Mouse (Mus musculus) MEL-GATA-1-ER (cell line): ENCODE results near the gene Paqr7.

ENCODE experiments used
- DNase-seq: peaks from one replicate; pipeline ENCODE4 v3.0.0-alpha.2; 2012; ENCODE audit warnings: low read depth; ENCODE audit errors: extremely low read depth

Gene Paqr7

DNA sequence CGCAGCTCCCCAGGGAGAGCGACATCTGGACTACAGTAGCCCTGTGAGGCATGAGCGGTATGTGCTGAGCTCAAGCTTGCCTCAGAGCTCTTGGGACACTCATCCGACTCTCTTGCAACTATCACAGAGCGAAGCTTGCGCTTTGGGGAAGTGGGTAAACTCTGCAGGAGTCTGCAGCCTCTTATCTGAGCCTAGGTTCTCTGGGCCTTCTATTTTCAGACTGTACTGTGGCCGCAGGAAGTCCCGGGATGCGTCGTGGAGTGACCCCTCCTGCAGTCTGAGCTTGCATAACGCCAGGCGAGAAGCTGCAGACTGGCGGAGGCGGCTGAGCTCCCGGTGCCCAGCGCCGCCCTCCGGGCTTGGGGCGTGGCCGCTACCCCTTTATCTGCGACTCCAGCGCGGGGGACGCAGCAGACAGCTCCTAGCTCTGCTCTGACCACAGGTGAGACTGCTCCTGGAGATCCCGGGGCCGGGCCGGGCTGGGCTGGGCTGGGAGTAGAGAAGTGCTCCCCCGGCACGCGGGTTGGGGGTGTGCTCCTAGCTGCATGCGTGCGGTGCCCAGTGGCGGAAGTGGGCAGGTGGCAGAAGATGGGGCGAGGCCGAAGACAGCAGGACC lies at the start of gene Paqr7:
Gene Paqr7, plus strand, starts transcription at position 103 of the 616 bp plus-strand sequence.
- DNase-seq: peak; percentile 78

GRCm38 (mm10) chr4:134447966-134448365 lies 48.5 kb upstream of the Paqr7 start:
- no peak for DNase-seq

GRCm38 (mm10) chr4:134449595-134450391 lies 46.7 kb upstream of the Paqr7 start:
- no peak for DNase-seq

DNA sequence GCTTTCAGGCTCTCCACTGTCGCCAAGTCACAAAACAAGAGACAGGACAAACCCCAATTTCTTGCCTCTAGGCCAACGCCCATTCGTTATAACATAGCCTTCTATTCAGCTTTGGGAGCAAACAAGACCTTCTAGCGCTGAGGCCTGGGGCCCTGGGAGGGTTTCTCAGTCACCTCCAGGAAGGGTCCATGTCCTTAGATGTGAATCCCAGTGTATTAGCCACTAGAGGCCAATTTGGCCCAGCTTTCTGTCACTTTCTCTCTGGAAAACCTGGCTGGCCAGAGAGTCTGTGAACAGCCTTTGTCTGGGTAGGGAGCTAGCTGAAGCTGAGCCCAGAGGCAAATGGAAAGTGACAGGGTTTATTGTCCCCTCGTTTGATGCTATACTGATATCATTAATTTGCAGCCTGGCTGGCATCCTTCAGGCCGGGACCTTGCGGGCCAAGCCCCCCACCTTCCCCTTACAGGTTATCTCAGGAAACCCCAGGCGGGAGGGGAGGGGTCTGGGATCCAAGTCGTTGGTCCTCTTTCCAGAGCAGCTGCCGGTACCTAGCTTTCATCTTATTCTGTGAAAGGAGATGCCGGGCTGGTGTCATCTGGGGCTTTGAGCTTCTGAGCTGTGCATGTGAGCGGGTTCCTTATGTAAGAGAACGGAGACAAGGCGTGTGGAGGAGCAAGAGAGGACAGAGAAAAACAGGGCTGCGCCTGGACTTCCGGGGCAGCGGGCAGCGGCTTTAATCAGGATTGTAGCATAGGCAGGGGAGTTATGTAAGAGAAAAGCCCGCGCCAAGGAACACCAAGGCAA lies 45.9 kb upstream of the Paqr7 start:
- no peak for DNase-seq

DNA sequence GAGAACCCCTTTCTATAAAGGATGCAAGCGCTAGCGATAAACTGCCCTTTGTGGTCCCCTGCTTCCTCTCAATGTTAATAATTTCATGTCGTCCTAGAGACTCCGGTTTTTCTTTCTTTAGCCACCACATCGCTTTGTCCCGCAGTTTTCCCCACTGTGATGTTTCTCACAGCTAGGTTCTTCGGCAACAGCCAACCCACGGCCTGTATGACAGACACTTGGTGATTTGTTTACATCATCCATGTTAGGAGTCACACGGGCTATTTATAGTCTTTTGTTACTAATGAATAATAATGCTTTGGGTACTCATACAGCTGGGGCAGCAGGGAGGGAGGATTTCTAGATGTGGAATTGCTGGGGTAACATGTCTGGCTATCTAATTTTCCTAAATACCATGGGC lies 45.0 kb upstream of the Paqr7 start:
- no peak for DNase-seq

- no peak for DNase-seq
These were observed 42.7 kb upstream of the Paqr7 start for GRCm38 (mm10) chr4:134453619-134454400.

DNA sequence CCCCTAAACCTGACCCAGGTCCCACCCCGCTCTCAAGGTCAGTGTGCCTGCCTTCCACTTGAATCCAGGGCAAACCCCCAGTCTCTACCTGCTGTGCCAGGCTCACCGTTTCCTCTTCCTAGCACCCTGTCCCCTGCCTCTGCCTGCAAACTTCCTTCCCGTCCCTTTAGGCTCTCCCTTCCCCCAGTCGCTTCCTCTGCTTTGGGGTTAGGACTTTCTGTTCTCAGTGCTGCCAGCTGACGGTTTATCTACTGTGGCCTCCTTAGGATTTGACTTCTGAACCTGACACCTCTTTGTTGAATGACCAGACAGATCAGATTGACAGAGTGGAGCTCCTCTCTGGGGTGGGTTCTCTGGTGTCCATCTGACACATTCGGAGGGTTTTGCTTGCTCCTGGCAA lies 41.2 kb upstream of the Paqr7 start:
- DNase-seq: no peak

DNA sequence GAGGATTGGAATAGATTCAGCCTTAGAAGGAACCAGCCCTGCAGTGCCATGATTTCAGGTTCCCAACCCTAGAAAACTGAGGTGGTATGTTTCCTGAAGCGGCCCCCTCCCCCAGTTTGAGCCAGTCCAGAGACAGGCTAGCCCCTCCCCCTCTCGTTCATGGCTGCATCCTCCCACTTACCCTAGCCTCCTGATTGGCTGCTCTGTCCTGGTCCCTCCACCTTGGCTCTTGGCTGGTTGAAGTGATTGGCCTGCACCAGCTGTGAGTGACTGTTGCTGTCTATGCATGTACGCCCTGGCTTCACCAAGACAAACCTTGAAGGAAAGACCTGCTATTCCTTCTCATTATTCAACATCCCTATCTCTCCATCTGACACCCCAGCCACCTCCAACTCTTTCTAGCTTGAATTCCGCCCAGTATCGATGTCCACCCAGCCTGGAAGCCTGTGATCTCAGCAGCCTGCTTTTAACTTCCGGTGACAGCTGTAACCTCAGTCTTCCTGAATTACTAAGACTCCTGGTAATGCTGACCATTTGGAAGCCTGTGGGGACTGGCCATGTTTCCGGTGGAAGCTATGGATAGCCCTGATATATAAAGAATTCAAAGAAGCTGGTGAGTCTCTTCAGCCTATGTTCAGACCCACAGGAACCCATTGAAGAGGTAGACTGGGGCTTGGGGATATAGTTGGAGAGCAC lies 39.2 kb upstream of the Paqr7 start:
- no peak for DNase-seq

- DNase-seq: no peak
These were observed 37.6 kb upstream of the Paqr7 start for GRCm38 (mm10) chr4:134458856-134459255.

DNA sequence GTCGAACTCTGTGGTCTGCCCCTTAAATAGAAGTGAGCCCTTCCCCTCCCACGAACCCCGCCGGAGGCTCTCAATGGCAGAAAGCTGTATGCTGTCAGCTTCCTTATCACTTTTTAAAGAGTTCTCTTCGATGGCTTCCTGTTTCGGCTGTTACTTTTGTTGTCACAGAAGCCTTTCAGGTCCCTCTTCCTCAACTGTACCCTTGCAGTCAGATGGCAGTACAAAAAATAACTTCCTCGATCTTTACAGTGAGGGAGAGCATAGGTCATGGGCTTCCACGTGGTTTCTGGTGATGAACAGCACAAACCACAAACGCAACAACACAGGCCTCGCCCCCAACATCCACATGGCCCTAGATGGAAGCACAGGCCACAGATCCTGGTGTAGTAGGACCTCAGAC lies 36.2 kb upstream of the Paqr7 start:
- DNase-seq: peak; percentile 73

DNA sequence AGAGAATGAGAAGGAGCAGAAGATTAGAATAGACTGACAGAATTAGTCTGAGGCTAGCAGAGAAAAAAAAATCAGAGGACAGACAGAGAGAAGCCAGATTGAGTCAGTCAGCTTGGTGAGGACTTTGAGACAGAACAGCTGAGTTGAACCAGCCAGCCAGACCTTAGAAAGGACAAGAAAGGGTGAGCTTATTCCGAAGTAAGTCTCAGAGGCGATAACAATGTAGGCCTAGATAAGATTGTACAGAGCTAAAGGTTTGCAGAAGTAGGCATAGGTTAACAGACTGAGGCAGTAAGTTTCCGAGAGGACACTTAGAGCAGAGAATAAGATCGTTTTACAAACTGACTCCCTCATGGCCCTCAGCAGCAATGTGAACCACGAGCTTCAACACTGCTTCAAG lies 35.2 kb upstream of the Paqr7 start:
- no peak for DNase-seq

DNA sequence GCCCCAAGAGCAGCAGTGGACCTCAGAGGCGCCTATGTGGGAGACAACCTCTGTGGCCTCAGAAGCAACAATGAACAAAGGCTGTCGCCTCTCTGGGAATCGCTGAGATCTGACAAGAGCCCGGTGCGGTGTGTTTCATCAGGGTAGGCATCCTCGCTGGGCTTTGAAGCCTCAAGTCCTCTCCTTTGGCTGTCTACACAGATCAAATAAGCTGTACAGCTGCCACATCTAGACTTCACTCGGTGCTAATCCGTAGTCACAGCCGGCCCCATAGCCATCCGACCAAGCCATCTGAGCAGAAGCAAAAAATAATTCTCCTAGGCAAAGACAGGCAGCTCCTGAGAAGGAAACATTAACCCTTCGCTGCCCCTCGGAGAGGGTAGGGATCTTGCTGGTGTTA lies 30.7 kb upstream of the Paqr7 start:
- DNase-seq: no peak

DNA sequence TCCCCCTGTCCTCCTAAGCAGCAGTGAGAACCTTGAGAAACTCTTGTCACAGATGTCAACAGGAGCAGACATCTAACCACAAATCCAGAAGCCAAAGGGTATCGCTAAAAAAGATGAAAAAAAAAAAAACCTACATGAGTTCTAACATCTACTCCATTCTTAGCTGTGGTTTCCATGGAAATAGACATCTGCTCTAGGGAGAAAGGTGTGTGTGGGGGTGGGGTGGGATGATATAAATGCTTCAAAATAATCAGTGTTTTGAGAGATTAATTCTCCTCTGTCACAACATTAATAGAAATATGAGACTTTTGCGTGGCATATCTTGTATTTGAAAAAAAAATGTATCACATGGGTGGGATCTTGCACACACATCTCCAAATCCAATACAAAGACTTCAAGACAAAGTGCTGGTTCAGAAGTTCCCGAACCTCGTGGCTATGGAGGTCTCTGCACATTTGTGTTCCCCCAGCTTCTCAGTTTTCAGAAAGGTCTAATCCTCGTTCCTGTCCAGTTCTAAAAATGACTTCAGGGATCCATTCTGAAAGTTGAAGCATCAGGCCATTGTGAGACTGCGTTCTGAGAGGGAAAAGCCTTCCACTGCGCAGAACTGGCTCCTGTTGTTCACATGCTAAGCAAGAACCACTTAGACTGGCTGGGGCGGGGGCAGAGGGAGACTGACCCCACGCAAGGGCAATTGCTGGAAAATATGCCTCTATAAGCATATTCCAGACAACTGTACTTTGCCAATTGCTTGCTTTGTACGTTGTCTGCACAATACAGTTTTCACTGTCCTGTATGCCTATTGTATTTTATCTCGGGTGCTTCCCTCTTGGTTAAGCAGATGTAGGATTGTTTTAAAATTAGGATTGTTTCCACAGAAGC lies 29.9 kb upstream of the Paqr7 start:
- no peak for DNase-seq

DNA sequence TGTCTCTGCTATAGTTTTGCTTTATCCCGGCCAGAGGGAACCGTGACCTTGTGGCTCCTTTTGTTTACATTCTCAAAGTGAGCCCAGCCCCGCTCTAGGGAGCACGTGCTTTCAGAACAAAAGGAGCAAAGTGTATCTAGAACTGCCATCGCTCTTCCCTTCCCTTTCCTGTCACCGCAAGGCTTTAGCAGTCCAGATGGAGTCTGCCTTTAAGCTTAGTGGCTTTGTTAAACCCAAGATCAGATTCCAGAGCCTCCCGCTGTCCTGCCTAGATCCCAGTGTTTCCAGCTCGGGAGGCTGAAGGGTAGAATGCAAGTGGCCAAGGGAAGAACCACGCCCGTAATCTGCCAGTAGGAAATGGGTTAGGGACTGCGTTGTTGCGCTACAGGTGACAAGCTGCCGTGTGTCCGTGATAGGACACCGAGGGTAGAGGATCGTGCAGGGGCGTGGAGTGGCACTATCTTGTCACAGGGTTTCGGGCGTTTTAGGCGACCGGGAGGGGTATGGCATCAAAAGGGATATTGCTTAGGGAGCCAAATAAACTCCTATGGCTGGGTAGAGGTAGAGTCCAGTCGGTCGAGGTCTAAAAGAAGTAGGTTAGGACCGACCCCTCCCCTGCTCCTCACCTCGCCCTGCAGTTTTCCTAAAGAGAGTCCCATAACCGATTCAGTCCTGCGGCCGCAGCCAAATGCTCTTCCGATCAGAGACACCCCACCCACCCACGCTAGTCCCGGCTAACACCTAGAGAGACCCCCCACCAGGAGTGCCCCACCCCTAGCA lies 28.9 kb upstream of the Paqr7 start:
- peak; percentile 26 for DNase-seq

DNA sequence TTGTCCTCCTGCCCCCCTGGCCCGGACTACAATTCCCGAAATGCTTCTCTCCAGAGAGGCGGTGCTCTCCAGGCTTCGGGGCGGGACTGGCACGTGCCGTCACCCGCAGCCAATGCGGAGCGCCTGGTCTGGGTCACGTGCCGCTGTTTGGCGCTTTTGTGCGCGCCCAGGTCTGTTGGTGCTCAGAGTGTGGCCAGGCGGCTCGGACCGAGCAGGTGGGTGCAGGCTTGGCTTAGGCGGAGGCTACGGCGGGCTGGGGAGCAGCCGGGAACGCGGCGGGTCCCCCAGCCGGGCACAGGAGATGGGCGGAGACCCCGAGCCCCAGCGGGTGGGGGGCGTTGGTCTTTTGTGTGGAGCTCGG lies 28.3 kb upstream of the Paqr7 start, which contains the start of gene Stmn1:
Gene Stmn1, plus strand, starts transcription at position 106 of the 361 bp plus-strand sequence.
- DNase-seq: peak; percentile 86

DNA sequence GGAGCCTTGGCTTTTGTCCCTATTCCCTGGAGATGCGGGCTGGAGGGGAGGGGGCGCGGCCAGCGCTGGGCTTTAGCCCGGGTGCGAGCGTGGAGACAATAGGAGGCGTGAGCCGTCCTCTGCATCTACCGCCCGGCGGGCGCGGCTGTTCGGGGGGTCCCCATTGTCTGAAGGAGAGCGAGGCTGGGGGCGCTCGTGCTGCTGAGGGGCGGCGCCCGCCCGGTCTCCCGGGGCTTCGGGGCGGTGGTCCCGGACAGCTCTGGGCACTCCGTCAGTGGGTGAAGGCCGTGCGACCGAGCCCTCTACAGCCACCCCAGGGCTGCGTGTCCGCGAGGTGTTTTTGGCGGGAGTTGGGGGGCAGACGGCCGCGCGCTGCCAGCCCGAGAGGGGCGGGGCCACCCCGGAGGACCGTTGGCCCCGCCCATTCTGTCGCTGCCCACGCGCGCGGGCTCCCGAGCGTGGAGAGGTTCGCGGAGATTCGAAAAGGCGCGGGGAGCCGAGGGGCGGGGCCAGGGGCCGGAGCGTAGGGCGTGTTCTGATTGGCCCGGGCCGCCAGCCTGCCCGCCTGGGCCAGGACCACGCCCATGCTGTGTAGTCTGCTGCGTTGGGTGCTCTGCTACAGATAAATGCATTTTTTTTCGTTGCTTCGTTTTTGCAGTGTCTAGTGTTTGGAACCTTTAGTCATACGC lies 27.8 kb upstream of the Paqr7 start:
- peak; percentile 67 for DNase-seq

- DNase-seq: no peak
These were observed 27.1 kb upstream of the Paqr7 start for GRCm38 (mm10) chr4:134469341-134469796.

DNA sequence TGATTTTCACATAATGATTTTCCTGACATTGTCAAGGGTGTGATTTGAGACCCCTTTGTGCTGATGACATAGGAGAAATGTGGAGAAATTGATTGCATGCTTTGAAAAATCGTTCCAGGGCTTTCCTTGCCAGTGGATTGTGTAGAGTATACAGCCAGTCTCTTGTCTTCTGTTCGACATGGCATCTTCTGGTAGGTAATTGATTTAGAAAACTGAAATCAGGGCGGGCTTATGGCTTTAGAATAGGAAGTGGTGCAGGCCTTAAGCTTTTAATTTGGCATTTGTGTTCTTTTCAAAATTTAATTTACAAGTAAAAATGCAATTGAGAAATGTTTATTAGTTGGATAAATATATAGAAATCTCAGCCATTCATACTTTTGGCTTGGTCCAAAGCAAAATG lies 26.5 kb upstream of the Paqr7 start:
- no peak for DNase-seq
